Mouse (Mus musculus) right cerebral cortex, adult 18-20 months (tissue): ENCODE data around the gene Cyp4f39.

ENCODE experiments used
- DNase-seq: peaks from one replicate; pipeline ENCODE4 v3.0.0; 2022; ENCODE audit warnings: mixed read lengths

Cyp4f39 gene

DNA sequence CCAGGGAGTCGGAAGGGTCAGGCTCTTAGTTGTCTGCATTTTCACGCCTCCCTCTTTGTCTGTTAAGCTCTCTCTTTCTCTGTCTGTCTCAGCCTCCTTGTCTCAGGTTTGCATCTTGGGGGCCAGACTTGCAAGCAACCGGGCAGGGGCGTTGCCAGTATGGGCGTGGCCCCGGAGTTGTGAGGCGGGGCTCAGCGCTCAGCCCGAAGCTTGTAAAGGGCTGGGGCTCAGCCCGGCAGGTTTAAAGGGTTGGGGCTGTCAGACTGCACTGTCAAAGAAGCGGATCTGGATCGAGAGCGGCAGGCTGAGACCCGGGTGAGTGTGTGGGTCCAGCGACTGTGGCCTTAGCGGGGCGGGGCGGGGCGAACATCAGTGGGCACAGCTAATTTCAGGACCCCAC lies at the start of gene Cyp4f39:
Cyp4f39 (plus strand) TSS at position 242 of the 400 bp plus-strand sequence.
- DNase-seq = no peak

GRCm38 (mm10) chr17:32402779-32403157 lies 49.8 kb upstream of the Cyp4f39 start:
- no peak for DNase-seq

GRCm38 (mm10) chr17:32403417-32403816 lies 49.1 kb upstream of the Cyp4f39 start, which contains the start of gene Rasal3:
TSS of gene Rasal3 (minus strand) at chr17:32403583.
- DNase-seq = no peak

GRCm38 (mm10) chr17:32411898-32412297 lies 40.6 kb upstream of the Cyp4f39 start:
- no peak for DNase-seq

- no peak for DNase-seq
These were observed 37.0 kb upstream of the Cyp4f39 start for GRCm38 (mm10) chr17:32415417-32416020.

DNA sequence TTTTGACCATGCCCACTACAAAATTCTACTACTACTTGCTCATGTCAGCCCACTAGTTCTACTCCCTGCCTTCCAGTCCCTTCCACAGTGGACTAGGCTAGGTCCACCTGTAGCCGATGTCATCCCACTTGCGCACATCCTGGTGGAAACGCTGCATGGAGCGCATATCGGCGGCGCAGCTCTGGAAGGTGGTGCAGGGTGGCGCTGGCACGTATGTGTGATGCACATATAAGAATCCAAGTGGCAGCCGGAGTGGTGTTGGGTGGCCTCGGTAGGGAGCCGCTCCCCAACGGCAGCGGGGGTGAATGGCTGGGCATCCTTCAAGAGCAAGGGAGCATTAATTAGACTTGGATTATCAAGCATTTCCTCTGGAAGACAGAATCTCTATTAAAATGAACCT lies 35.8 kb upstream of the Cyp4f39 start:
- DNase-seq = no peak

GRCm38 (mm10) chr17:32419989-32420388 lies 32.5 kb upstream of the Cyp4f39 start:
- DNase-seq = no peak

DNA sequence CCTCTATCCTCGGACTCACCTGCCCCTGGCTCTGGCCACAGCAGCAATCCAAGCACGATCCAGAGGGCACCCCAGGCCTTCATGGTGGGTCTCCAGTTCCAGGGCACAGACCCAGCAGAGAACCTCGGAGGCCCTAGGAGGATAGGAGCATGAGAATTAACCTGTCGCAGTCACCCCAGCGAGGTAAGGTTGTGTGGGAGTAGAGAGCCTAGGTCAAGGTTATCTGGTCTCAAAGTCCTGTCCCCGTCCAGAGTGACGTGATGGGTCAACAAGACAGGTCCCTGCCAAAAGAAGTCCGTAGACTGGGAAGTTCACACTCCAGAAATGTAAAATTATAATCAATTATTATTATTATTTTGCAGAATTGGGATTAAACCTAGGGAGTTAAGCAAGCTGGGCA lies 31.7 kb upstream of the Cyp4f39 start:
- DNase-seq = no peak

DNA sequence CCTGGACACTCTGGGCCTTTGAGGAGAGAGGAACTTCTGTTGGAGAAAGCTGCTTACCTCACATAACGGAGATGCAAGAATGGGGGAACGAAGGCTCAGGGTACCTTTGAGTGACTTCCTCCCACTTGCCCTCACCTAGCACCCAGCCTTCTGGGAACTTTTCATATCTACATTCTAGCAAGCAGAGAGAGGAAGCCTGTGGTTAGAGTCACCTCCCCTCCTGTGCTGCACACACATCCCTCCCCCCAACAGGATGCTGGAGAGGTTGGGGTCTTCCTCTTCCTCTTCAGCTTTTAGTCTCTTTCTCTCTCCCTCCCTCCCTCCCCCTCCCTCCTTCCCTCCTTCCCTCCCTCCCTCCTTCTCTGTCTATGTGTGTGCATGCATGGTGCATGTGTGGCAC lies 28.5 kb upstream of the Cyp4f39 start, which contains the start of gene Pglyrp2:
Pglyrp2 (minus strand) TSS at position 134 of the 400 bp plus-strand sequence.
- DNase-seq = no peak

- no peak for DNase-seq
These were observed 25.9 kb upstream of the Cyp4f39 start for GRCm38 (mm10) chr17:32426610-32427009.

GRCm38 (mm10) chr17:32431972-32432371 lies 20.6 kb upstream of the Cyp4f39 start:
- no peak for DNase-seq

- DNase-seq = no peak
These were observed 18.2 kb upstream of the Cyp4f39 start for GRCm38 (mm10) chr17:32434324-32434723.

DNA sequence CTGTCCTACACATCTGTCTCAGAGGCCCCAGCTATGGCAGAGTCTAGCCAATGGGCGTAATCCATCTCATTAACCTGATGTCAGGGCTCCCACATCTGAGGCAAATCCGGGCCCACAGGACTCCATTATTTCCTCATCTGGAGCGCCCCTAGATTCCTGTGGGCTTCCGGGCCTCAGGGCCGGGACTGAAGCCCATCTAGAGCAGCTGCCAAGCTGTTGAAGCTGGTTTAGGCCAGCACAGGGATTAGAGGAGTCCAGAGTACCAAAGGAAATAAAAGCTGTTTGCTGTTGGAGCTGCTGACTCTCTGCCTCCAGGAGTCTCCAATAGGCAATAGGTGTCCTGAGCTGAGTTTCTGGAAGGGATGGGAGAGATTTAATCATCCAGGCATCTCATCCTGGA lies 17.4 kb upstream of the Cyp4f39 start:
- DNase-seq = no peak

- DNase-seq = no peak
These were observed 15.4 kb upstream of the Cyp4f39 start for GRCm38 (mm10) chr17:32437106-32437505.

- no peak for DNase-seq
These were observed 9.3 kb upstream of the Cyp4f39 start for GRCm38 (mm10) chr17:32443245-32443644.

- DNase-seq = no peak
These were observed 7.5 kb upstream of the Cyp4f39 start for GRCm38 (mm10) chr17:32445016-32445415.

GRCm38 (mm10) chr17:32447195-32447594 lies 5.3 kb upstream of the Cyp4f39 start:
- no peak for DNase-seq

- no peak for DNase-seq
These were observed 3.5 kb upstream of the Cyp4f39 start for GRCm38 (mm10) chr17:32449042-32449441.

GRCm38 (mm10) chr17:32450844-32451537 lies 1.5 kb upstream of the Cyp4f39 start:
- no peak for DNase-seq

DNA sequence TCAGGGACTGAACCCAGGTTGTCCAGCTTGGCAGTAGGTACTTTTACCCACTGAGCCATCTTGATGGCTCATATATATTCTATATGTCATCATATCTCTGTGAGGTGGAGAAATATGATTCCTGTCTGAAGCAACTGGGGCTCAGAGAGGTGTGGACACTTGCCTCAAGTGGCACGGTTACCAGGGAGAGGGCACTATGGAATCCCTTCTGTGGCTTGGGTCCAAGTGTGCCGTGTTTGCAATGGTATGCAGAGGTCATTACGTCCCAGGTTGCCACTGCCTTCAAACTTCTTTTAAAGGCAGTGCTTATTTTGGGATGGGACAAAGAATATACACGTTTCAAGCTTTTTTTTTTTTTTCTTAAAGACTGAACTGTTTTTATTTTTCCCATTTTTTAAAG lies 1.7 kb downstream of the Cyp4f39 start:
- no peak for DNase-seq

GRCm38 (mm10) chr17:32454997-32455396 lies 2.5 kb downstream of the Cyp4f39 start:
- no peak for DNase-seq

DNA sequence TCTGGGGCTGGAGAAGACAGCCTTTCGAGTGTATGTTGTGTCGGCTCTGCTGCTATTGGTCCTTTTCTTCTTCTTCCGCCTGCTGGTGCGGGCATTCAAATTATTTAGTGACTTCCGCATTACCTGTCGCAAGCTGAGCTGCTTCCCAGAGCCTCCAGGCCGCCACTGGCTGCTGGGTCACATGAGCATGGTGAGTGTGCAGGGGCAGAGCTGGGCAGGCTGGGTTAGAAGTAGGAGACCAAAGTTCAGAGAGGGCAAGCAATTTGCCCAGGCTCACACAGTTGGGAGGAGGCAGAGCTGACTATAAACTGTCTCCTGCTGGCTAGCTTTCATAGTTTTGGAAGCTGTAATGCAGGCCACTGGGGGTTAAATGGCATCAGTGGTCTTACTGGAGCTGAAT lies 16.0 kb downstream of the Cyp4f39 start:
- DNase-seq = no peak

DNA sequence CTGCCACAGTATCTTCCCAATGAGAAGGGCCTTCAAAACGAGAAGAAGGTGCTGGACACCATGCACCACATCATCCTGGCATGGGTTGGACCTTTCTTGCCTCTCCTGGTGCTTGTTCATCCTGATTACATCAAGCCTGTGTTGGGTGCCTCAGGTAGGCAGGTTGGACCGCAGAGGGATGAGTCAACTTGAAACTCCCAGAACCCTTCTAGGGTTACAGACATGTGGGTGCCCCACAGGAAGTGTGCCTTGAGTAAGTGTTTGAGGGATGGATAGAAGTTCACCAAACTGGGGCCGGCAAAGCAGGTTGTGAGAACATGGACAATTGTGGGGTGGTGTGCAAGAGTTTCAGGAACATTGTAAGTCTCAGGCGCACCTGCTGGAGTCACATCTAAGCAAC lies 18.3 kb downstream of the Cyp4f39 start:
- no peak for DNase-seq

DNA sequence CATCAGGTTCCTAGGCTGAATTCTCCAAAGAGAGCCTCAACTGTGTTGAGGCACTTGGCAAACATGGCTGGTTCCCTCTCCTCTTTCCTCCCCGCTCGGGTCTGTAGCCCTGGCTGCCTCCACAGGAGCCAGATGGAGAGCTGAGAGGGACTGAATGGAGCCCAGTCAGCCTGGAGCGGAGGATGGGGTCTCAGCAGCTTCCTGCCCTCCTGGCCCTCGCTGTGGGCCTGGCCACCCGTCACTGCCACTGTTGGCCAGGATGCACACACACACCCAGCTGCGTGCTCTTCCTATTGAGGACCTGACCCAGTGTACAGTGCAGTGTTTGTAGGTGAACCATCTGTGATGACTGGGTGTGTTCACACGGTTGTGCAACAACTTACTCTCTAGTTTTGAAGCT lies 19.7 kb downstream of the Cyp4f39 start:
- no peak for DNase-seq
